17 mouse cellular contexts compared by ENCODE assay signal in the genomic region with DNA sequence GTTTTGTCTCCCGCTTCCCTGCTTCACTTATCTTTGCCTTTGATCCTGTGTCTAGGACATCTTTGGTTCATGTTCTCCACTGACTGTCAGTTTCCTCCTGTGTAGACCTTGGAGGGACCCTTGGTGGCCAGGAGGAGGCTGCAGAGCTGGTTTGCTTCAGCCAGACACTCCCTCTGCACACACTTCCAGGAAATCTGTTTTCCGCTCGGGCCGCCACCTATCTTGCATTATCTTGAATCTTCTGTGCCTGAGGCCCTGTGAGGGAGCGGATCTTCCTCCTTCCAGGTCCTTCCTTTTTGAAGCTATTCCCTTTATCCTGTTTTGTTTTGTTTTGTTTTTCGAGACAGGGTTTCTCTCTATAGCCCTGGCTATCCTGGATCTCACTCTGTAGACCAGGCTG.
"Had no signal": no experiment of that assay in that cellular context is flagged by ENCODE, and none has a peak within 500 bp of the region (broad histone marks: within the 10 kb centered on the region; RNA-seq: fewer than 3 reads in every experiment).

No protein-coding gene starts in this region.

- H3K9ac ChIP-seq: kidney, embryonic 15.5 days; liver, embryonic 14.5 days; midbrain, embryonic 12.5 days; neural tube, embryonic 13.5 days had no signal

- DNase-seq: kidney, adult 18-20 months; kidney, postnatal 14 days; lung, adult 2 months; lung, postnatal 10 days; retina, postnatal 1 day; right cerebral cortex, postnatal 4 days; spleen, adult 18-20 months; thymus, adult 2 months; thymus, postnatal 25 days had no signal

- H3K27ac ChIP-seq: kidney, embryonic 15.5 days; left cerebral cortex, adult 2 months; liver, embryonic 14.5 days; macrophage; midbrain, embryonic 12.5 days; neural tube, embryonic 13.5 days had no signal

- ATAC-seq: midbrain, embryonic 16.5 days had no signal

- H3K4me3 ChIP-seq: kidney, embryonic 15.5 days; left cerebral cortex, adult 2 months; limb, embryonic 10.5 days; midbrain, embryonic 12.5 days; neural tube, embryonic 13.5 days had no signal

- H3K4me1 ChIP-seq: midbrain, embryonic 12.5 days; neural tube, embryonic 13.5 days had no signal

- H3K4me2 ChIP-seq: kidney, embryonic 15.5 days; midbrain, embryonic 12.5 days; neural tube, embryonic 13.5 days had no signal

- H3K36me3 ChIP-seq: kidney, embryonic 15.5 days; limb, embryonic 10.5 days; midbrain, embryonic 12.5 days; neural tube, embryonic 13.5 days had no signal

- H3K9me3 ChIP-seq: kidney, embryonic 15.5 days; limb, embryonic 10.5 days; midbrain, embryonic 12.5 days; neural tube, embryonic 13.5 days had no signal

- H3K27me3 ChIP-seq: kidney, embryonic 15.5 days; midbrain, embryonic 12.5 days; neural tube, embryonic 13.5 days had no signal
